Mouse (Mus musculus) frontal cortex, postnatal 10 days (tissue): Measurements from ENCODE around the gene AC170998.1.

Source experiments
- DNase-seq, 2 experiments: peaks; one replicate each; pipeline ENCODE4 v3.0.0; 2022; ENCODE audit warnings: low spot score in 2 of 2, mixed read lengths in 1 of 2

Gene AC170998.1

GRCm38 (mm10) chr17:28725783-28726182 lies at the start of gene AC170998.1:
TSS of gene AC170998.1 (plus strand) at chr17:28726083.
- no peak for DNase-seq

- no peak for DNase-seq
Observed at GRCm38 (mm10) chr17:28682311-28683084, 43.4 kb upstream of the AC170998.1 start.

- DNase-seq = no peak
Observed at GRCm38 (mm10) chr17:28683601-28684000, 42.3 kb upstream of the AC170998.1 start.

- no peak for DNase-seq
Observed at GRCm38 (mm10) chr17:28684631-28685030, 41.3 kb upstream of the AC170998.1 start.

- no peak for DNase-seq
Observed at GRCm38 (mm10) chr17:28687354-28687753, 38.5 kb upstream of the AC170998.1 start.

GRCm38 (mm10) chr17:28689586-28690283 lies 36.1 kb upstream of the AC170998.1 start, which contains the start of gene Slc26a8:
TSS of gene Slc26a8 (minus strand) at chr17:28690233.
- DNase-seq = peak in 1 of 2 experiments; percentile 35

GRCm38 (mm10) chr17:28690776-28691686 lies 34.9 kb upstream of the AC170998.1 start, which contains the start of gene Mapk14:
TSS of gene Mapk14 (plus strand) at chr17:28691329.
- peak; percentile 99 to 100 for DNase-seq

GRCm38 (mm10) chr17:28691687-28692340 lies 34.1 kb upstream of the AC170998.1 start:
- DNase-seq = peak in 1 of 2 experiments; percentile 49

- no peak for DNase-seq
Observed at GRCm38 (mm10) chr17:28692341-28692710, 33.6 kb upstream of the AC170998.1 start.

GRCm38 (mm10) chr17:28693086-28693485 lies 32.8 kb upstream of the AC170998.1 start:
- DNase-seq = no peak

GRCm38 (mm10) chr17:28694078-28694477 lies 31.8 kb upstream of the AC170998.1 start:
- DNase-seq = no peak

- no peak for DNase-seq
Observed at GRCm38 (mm10) chr17:28694832-28695231, 31.1 kb upstream of the AC170998.1 start.

GRCm38 (mm10) chr17:28696641-28697040 lies 29.2 kb upstream of the AC170998.1 start:
- DNase-seq = no peak

GRCm38 (mm10) chr17:28697290-28698195 lies 28.3 kb upstream of the AC170998.1 start:
- DNase-seq = no peak

- no peak for DNase-seq
Observed at GRCm38 (mm10) chr17:28698245-28698644, 27.6 kb upstream of the AC170998.1 start.

- no peak for DNase-seq
Observed at GRCm38 (mm10) chr17:28698672-28699071, 27.2 kb upstream of the AC170998.1 start.

- no peak for DNase-seq
Observed at GRCm38 (mm10) chr17:28699789-28700188, 26.1 kb upstream of the AC170998.1 start.

- no peak for DNase-seq
Observed at GRCm38 (mm10) chr17:28701171-28701570, 24.7 kb upstream of the AC170998.1 start.

GRCm38 (mm10) chr17:28701737-28702136 lies 24.1 kb upstream of the AC170998.1 start:
- DNase-seq = no peak

GRCm38 (mm10) chr17:28702646-28703045 lies 23.2 kb upstream of the AC170998.1 start:
- DNase-seq = no peak
